Mouse (Mus musculus): ENCODE results near the gene Traf3ip2. TPM values are rescaled to one million over a fixed set of nuclear protein-coding genes. Genes with fewer than 3 reads are reported as not detected.

Traf3ip2 gene
- polyA plus RNA-seq, 1 experiment: 15.0 TPM

DNA sequence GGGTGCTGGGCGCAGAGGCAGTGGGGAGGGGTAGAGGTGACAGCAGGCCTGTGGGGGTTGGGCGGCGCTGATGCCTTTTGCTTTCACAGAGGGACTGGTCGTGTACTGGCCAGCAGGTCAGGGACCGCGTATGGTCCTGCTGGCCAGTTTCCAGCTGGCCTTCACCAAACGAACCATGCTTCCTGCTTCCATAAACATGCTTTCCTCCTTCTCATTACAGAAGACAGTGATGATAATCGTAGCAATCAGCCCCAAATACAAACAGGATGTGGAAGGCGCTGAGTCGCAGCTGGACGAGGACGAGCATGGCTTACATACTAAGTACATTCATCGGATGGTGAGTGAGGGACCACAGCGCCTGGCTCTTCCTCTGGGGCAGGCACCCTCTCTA is 33.9 kb downstream of the Traf3ip2 start:
- TF ChIP-seq CTCF (IDR thresholded peaks at IDR 0.05; ENCODE audit: control insufficient read depth, insufficient read depth, low read length) (no peak), POLR2A (IDR thresholded peaks at IDR 0.05; ENCODE audit: borderline replicate concordance, control insufficient read depth, low read depth, low read length) (no peak)
- no peak overlapping the region for H3K4me3 ChIP-seq (replicated peaks; ENCODE audit: control insufficient read depth, low read depth, low read length)
- 48% methylated on average over 14 of the region's 14 CpGs for WGBS
- H3K4me1 ChIP-seq (ENCODE audit: control insufficient read depth, insufficient read depth, low read length): no peaks in the 10 kb centered on the region
- H3K27ac ChIP-seq (ENCODE audit: control insufficient read depth, insufficient read depth, low read depth, low read length, poor library complexity): no peak overlapping the region

DNA sequence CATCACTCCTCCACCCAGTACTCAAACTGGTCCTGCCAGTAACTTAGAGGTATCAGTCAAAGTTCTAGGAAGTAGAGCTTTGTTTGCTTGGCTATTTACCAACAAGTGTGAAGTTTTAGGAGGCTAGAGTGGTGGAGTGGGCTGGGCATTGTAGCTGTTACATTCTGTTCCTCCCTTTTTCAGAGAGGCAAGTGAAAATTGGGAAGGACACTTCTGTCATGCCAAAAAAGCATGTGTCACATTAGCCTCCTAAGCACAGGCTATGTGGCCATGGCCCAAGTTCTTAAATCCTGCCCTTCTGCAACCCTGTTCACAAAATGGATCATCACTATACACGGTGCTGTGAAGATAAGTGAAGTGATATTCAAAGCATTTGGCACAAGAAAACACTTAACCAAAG is 34.4 kb downstream of the Traf3ip2 start:
- Histone ChIP-seq H3K4me3 (replicated peaks; ENCODE audit: control insufficient read depth, low read depth, low read length) (no peak overlapping the region), H3K27ac (ENCODE audit: control insufficient read depth, insufficient read depth, low read depth, low read length, poor library complexity) (no peak overlapping the region), H3K4me1 (ENCODE audit: control insufficient read depth, insufficient read depth, low read length) (no peaks in the 10 kb centered on the region)
- 66% methylated on average over 1 of the region's 1 CpGs for WGBS
- no peak for TF ChIP-seq POLR2A (IDR thresholded peaks at IDR 0.05; ENCODE audit: borderline replicate concordance, control insufficient read depth, low read depth, low read length)
- TF ChIP-seq CTCF (IDR thresholded peaks at IDR 0.05; ENCODE audit: control insufficient read depth, insufficient read depth, low read length): no peak

DNA sequence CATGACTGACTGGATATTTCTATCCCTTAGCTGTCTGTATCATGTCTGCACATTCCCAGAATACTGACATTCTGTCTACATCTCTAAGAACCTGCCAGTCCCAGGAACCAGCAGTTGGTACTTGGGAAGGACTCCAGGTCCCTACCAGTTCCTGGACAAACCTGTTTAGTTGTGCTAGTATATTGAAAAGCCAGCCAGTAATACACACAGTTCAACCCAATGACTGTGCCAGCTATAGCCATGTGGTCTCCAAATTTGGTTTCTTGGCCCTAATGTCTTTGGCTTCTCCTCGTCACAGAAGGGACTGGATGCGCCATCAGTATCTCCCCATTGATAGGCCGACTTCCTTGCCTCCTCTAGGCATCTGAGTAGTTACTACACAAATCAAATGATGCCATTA is 35.5 kb downstream of the Traf3ip2 start:
- WGBS: 82% methylated on average over 3 of the region's 3 CpGs
- TF ChIP-seq POLR2A (IDR thresholded peaks at IDR 0.05; ENCODE audit: borderline replicate concordance, control insufficient read depth, low read depth, low read length) (no peak), CTCF (IDR thresholded peaks at IDR 0.05; ENCODE audit: control insufficient read depth, insufficient read depth, low read length) (no peak)

DNA sequence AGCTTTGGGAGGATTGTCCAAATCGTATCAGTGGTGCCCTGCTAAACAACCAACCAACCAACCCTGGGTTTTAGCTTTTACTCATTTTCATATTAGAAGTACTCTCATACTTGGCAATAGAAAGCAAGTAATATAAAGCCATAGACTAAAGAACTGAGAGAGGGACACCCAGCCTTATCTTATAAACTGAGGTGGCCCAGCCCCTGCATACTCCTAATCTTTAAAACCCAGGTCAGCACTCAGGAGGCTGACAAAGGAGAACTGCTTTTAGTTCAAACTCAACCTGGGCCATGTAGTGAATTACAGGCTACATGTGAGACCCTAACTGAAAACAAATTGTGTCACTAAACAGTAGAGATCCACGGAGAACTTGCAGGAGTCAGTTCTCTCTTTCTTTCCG is 36.8 kb downstream of the Traf3ip2 start:
- TF ChIP-seq POLR2A (IDR thresholded peaks at IDR 0.05; ENCODE audit: borderline replicate concordance, control insufficient read depth, low read depth, low read length) (no peak), CTCF (IDR thresholded peaks at IDR 0.05; ENCODE audit: control insufficient read depth, insufficient read depth, low read length) (no peak)
- 87% methylated on average over 3 of the region's 3 CpGs for WGBS
- H3K4me3 ChIP-seq (replicated peaks; ENCODE audit: control insufficient read depth, low read depth, low read length): no peak overlapping the region
- H3K4me1 ChIP-seq (ENCODE audit: control insufficient read depth, insufficient read depth, low read length): no peaks in the 10 kb centered on the region
- H3K27ac ChIP-seq (ENCODE audit: control insufficient read depth, insufficient read depth, low read depth, low read length, poor library complexity): no peak overlapping the region

More for the DNA sequence above, 35.5 kb downstream of the Traf3ip2 start:
- no peak overlapping the region for H3K4me3 ChIP-seq (replicated peaks; ENCODE audit: control insufficient read depth, low read depth, low read length)
- H3K27ac ChIP-seq (ENCODE audit: control insufficient read depth, insufficient read depth, low read depth, low read length, poor library complexity): no peak overlapping the region
- no peaks in the 10 kb centered on the region for H3K4me1 ChIP-seq (ENCODE audit: control insufficient read depth, insufficient read depth, low read length)

DNA sequence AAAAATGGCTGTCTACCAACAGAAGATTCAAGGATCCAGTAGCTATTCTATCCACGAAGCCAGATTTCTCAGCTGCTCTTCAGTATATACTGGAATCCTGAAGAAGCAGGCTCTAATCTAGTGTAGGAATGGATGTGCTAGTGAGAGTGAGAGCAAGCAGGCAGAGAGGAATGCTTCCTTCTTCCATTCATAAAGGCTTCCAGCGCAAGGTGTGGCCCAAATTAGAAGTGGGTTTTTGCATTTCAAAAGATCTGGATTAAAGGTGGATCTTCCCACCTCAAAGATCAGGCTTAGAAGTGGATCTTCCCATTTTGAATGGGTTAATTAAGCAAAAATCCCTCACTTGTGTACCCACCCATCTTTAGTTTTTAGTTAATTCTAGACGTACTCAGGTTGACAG is 37.6 kb downstream of the Traf3ip2 start:
- no peak overlapping the region for H3K27ac ChIP-seq (ENCODE audit: control insufficient read depth, insufficient read depth, low read depth, low read length, poor library complexity)
- H3K4me1 ChIP-seq (ENCODE audit: control insufficient read depth, insufficient read depth, low read length): no peaks in the 10 kb centered on the region
- no peak overlapping the region for H3K4me3 ChIP-seq (replicated peaks; ENCODE audit: control insufficient read depth, low read depth, low read length)
- no peak for TF ChIP-seq CTCF (IDR thresholded peaks at IDR 0.05; ENCODE audit: control insufficient read depth, insufficient read depth, low read length)
- TF ChIP-seq POLR2A (IDR thresholded peaks at IDR 0.05; ENCODE audit: borderline replicate concordance, control insufficient read depth, low read depth, low read length): no peak
- WGBS: 83% methylated on average over 3 of the region's 3 CpGs

DNA sequence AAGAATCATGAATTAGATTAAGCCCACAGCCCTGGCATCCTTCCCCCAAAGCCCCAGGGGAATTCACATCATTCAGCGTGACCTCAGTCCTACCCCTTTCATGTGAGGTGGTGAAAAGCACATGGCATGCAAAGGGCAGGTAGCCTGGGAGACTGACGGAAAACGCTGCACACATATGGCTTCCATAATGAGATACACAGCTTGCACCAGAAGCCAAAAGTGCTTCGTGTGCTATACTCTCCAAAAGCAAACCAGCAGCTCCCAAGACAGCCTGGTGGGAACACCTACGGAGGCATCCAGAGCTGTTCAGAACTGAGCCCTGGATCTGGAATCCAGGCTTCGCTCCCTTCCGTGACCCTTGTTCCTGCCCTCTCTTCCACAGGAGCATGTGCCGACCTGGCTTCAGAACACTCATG is 41.3 kb downstream of the Traf3ip2 start:
- Histone ChIP-seq H3K27ac (ENCODE audit: control insufficient read depth, insufficient read depth, low read depth, low read length, poor library complexity) (no peak overlapping the region), H3K4me3 (replicated peaks; ENCODE audit: control insufficient read depth, low read depth, low read length) (no peak overlapping the region), H3K4me1 (ENCODE audit: control insufficient read depth, insufficient read depth, low read length) (no peaks in the 10 kb centered on the region)
- no peak for TF ChIP-seq CTCF (IDR thresholded peaks at IDR 0.05; ENCODE audit: control insufficient read depth, insufficient read depth, low read length)
- TF ChIP-seq POLR2A (IDR thresholded peaks at IDR 0.05; ENCODE audit: borderline replicate concordance, control insufficient read depth, low read depth, low read length): no peak
- 88% methylated on average over 8 of the region's 8 CpGs for WGBS

DNA sequence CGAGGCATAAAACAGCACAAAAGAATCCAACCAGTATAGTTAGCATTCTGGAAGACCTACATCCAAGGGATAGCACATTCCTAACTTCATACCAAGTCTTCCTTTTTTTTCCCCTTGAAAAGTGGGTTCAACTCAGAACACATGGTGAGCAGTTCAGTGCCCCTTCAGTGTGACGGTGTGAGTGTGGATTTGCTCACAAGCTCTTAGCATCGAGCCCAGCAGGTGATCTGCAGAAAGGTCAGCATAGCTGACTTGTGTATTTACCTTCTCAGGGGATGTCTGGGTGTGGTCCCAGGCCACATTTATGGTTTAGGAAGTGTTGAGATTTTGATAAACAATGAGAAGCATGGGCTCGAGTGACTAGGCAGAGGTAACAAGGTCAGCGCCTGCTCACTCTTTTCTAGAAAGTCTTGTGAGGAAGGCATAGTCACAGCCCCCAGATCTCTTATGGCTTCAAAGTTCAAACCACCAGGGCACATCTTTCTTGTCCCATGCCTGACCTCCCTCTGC is 46.2 kb downstream of the Traf3ip2 start:
- no peaks in the 10 kb centered on the region for H3K4me1 ChIP-seq (ENCODE audit: control insufficient read depth, insufficient read depth, low read length)
- WGBS: 66% methylated on average over 5 of the region's 5 CpGs
- no peak overlapping the region for H3K27ac ChIP-seq (ENCODE audit: control insufficient read depth, insufficient read depth, low read depth, low read length, poor library complexity)
- no peak overlapping the region for H3K4me3 ChIP-seq (replicated peaks; ENCODE audit: control insufficient read depth, low read depth, low read length)
- TF ChIP-seq CTCF (IDR thresholded peaks at IDR 0.05; ENCODE audit: control insufficient read depth, insufficient read depth, low read length) (no peak), POLR2A (IDR thresholded peaks at IDR 0.05; ENCODE audit: borderline replicate concordance, control insufficient read depth, low read depth, low read length) (no peak)

DNA sequence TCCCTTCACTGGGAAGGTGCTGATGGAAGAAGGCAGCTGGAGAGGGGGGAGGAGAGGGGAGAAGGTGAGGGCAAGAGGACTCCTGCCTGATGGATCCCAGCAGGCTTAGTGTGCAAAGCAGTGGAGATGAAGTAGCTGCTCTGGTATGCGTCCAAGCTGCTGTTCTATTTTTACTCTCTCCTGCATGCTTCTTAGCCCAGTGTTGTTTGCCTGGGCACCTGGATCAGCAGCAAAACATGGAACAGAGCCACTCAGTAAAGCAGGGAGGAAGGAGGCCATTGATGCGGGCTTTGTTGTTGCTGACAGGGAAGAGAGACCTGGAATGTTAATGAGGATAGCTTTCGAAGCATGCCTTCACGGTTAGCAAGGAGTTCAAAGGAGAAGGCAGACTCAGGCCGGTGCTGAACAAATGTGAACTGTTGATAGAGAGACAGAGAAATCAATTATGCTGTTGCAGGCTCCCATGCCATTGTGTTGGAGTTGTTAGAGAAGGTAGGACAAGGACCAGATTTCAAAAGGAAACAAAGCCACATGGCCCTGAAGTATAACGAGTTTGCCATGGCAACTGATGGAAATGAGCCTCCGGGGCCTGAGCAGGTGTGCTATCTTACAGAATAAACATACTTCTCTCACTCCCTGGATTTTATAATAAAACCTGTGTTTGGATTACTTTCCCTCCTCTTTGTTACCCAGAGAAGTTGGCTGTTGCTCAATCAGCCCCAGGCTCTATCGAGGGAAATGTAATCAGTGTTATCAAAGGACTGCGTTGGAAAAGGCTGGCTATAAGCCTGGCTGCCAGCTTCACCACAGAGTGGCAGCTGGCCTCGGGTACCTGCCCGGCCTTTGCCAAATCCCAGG is 46.9 kb downstream of the Traf3ip2 start:
- TF ChIP-seq CTCF (IDR thresholded peaks at IDR 0.05; ENCODE audit: control insufficient read depth, insufficient read depth, low read length) (no peak), POLR2A (IDR thresholded peaks at IDR 0.05; ENCODE audit: borderline replicate concordance, control insufficient read depth, low read depth, low read length) (no peak)
- WGBS: 66% methylated on average over 11 of the region's 11 CpGs
- Histone ChIP-seq H3K4me3 (replicated peaks; ENCODE audit: control insufficient read depth, low read depth, low read length) (no peak overlapping the region), H3K27ac (ENCODE audit: control insufficient read depth, insufficient read depth, low read depth, low read length, poor library complexity) (no peak overlapping the region), H3K4me1 (ENCODE audit: control insufficient read depth, insufficient read depth, low read length) (no peaks in the 10 kb centered on the region)
